Mouse (Mus musculus) urinary bladder, postnatal 4 days (tissue): Measurements from ENCODE around the gene Dll1.

Experiments used
- DNase-seq, 2 experiments: peaks; one replicate each; pipeline ENCODE4 v3.0.0; 2021 to 2022; ENCODE audit warnings: low spot score in 2 of 2

Gene Dll1

GRCm38 (mm10) chr17:15337906-15338305 is 38.8 kb downstream of the Dll1 start:
- DNase-seq, result no peak

- DNase-seq, result no peak
These were observed 46.8 kb downstream of the Dll1 start for GRCm38 (mm10) chr17:15329740-15330318.

- no peak for DNase-seq
These were observed 49.6 kb downstream of the Dll1 start for GRCm38 (mm10) chr17:15327106-15327505.

GRCm38 (mm10) chr17:15325976-15326842 is 50.5 kb downstream of the Dll1 start:
- DNase-seq, result no peak

- peak in 1 of 2 experiments; percentile 55 for DNase-seq
These were observed 53.4 kb downstream of the Dll1 start for GRCm38 (mm10) chr17:15323191-15323834.
